Mouse (Mus musculus): ENCODE results near the gene Rsu1. TPM values are rescaled to one million over a fixed set of nuclear protein-coding genes. Genes with fewer than 3 reads are reported as not detected.

The Rsu1 gene
- polyA plus RNA-seq, 1 experiment from 2014 or later = 158 TPM

DNA sequence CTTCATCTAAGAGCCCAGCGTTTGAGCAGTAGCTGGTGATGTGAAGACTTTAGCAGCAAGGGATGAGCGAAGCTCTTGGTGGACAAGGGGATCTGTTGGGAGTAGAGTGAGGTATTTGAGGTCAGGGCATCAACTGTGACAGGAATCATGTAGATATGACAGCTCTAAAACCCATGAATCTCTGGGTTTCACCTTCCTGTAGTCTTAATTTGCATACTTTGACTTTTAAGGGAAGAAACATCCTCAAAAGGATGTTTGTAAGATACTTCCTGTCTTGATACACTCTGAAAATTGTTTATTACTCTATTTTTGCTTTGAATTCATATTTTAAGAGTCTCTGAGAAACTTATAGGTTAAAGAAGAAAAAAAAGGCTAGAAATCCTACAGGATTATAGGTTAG, 183.4 kb downstream of the Rsu1 start:
- H3K9me3 ChIP-seq (ENCODE audit: low read length) = no peaks in the 10 kb centered on the region

GRCm38 (mm10) chr2:13084223-13084622, 187.0 kb downstream of the Rsu1 start:
- no peak overlapping the region for H3K27ac ChIP-seq (ENCODE audit: low read length)
- 82% methylated on average over 5 of the region's 5 CpGs for WGBS
- H3K9ac ChIP-seq (replicated peaks; ENCODE audit: low read depth) = no peak overlapping the region
- no peak overlapping the region for H3K4me2 ChIP-seq (replicated peaks; ENCODE audit: low read depth, low read length)
- H3K4me3 ChIP-seq (ENCODE audit: low read depth, low read length) = no peak overlapping the region
- TF ChIP-seq CTCF (IDR thresholded peaks at IDR 0.05) = no peak
- TF ChIP-seq EP300 (IDR thresholded peaks at IDR 0.05) = no peak
- H3K36me3 ChIP-seq (ENCODE audit: insufficient read depth, low read length) = no peaks in the 10 kb centered on the region
- no peak for DNase-seq (ENCODE audit: low spot score)
- ATAC-seq = no peak
- no peaks in the 10 kb centered on the region for H3K4me1 ChIP-seq (ENCODE audit: insufficient read depth, low read depth, low read length)
- no peaks in the 10 kb centered on the region for H3K27me3 ChIP-seq (replicated peaks; ENCODE audit: insufficient read depth, low read length)
- no peaks in the 10 kb centered on the region for H3K9me3 ChIP-seq (ENCODE audit: low read length)

More for the DNA sequence above, 183.4 kb downstream of the Rsu1 start:
- Histone ChIP-seq H3K9ac (replicated peaks; ENCODE audit: low read depth) (no peak overlapping the region), H3K4me1 (ENCODE audit: insufficient read depth, low read depth, low read length) (no peaks in the 10 kb centered on the region), H3K4me3 (ENCODE audit: low read depth, low read length) (no peak overlapping the region), H3K4me2 (replicated peaks; ENCODE audit: low read depth, low read length) (no peak overlapping the region), H3K27ac (ENCODE audit: low read length) (no peak overlapping the region), H3K27me3 (replicated peaks; ENCODE audit: insufficient read depth, low read length) (no peaks in the 10 kb centered on the region), H3K36me3 (ENCODE audit: insufficient read depth, low read length) (no peaks in the 10 kb centered on the region)
- DNase-seq (ENCODE audit: low spot score) = no peak
- no peak for ATAC-seq
- WGBS = 91% methylated on average over 2 of the region's 2 CpGs
- TF ChIP-seq CTCF (IDR thresholded peaks at IDR 0.05) (no peak), EP300 (IDR thresholded peaks at IDR 0.05) (no peak)

DNA sequence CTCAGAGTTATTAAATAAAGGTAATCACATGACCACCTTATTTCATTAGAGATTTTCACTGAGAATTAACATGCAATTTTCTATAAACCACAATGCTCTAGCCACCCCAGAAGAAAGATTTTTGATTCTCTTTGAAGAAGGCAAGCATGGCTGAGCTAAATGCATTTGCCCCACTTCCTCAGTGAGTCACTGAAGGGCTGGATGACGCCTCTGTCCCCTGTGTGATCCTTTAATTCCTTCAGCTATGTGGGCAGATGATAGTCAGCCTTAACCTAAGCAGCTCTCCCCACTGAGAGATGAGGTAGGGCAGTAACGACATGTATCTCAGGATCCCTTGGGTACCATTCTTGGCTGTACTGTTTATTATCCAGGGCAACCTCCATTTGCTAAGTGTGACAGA, 190.7 kb downstream of the Rsu1 start:
- H3K4me3 ChIP-seq (ENCODE audit: low read depth, low read length) = no peak overlapping the region
- H3K9ac ChIP-seq (replicated peaks; ENCODE audit: low read depth) = no peak overlapping the region
- H3K27me3 ChIP-seq (replicated peaks; ENCODE audit: insufficient read depth, low read length) = no peaks in the 10 kb centered on the region
- DNase-seq (ENCODE audit: low spot score) (no peak), ATAC-seq (no peak)
- 84% methylated on average over 2 of the region's 2 CpGs for WGBS
- TF ChIP-seq EP300 (IDR thresholded peaks at IDR 0.05) (no peak), CTCF (IDR thresholded peaks at IDR 0.05) (no peak)
- no peaks in the 10 kb centered on the region for H3K4me1 ChIP-seq (ENCODE audit: insufficient read depth, low read depth, low read length)
- no peak overlapping the region for H3K27ac ChIP-seq (ENCODE audit: low read length)
- H3K4me2 ChIP-seq (replicated peaks; ENCODE audit: low read depth, low read length) = no peak overlapping the region
- H3K36me3 ChIP-seq (ENCODE audit: insufficient read depth, low read length) = 0 out of 2 replicates have a peak, but pooled peaks cover 6% of the 10 kb centered on the region
- no peaks in the 10 kb centered on the region for H3K9me3 ChIP-seq (ENCODE audit: low read length)

DNA sequence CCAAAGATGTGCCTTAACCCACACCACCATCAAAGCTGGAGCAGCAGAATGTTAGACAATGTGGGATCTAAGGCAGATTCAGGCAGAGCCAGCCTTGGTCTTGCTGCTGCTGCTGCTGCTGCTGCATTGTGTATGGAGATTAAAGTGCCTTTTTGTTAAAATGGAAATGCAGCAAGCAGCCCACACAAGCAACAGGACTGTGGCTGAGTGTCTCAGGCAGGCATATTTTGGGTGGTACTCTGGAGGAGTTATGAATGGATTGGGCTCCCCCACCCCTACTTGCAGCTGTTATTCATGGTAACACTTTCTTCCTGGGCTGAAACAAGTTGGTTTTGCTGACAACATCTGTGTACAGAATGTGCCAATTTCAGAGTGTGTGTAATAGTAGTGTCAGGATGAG, 199.0 kb downstream of the Rsu1 start:
- no peak for DNase-seq (ENCODE audit: low spot score)

GRCm38 (mm10) chr2:13060426-13061170, 210.6 kb downstream of the Rsu1 start:
- ATAC-seq (no peak), DNase-seq (ENCODE audit: low spot score) (no peak)
- TF ChIP-seq EP300 (IDR thresholded peaks at IDR 0.05) = no peak
- no peak for TF ChIP-seq CTCF (IDR thresholded peaks at IDR 0.05)
- H3K4me1 ChIP-seq (ENCODE audit: insufficient read depth, low read depth, low read length) = no peaks in the 10 kb centered on the region
- H3K27me3 ChIP-seq (replicated peaks; ENCODE audit: insufficient read depth, low read length) = no peaks in the 10 kb centered on the region
- no peak overlapping the region for H3K27ac ChIP-seq (ENCODE audit: low read length)
- no peaks in the 10 kb centered on the region for H3K36me3 ChIP-seq (ENCODE audit: insufficient read depth, low read length)
- WGBS = 80% methylated on average over 5 of the region's 5 CpGs
- no peaks in the 10 kb centered on the region for H3K9me3 ChIP-seq (ENCODE audit: low read length)
- no peak overlapping the region for H3K4me3 ChIP-seq (ENCODE audit: low read depth, low read length)
- H3K9ac ChIP-seq (replicated peaks; ENCODE audit: low read depth) = no peak overlapping the region
- no peak overlapping the region for H3K4me2 ChIP-seq (replicated peaks; ENCODE audit: low read depth, low read length)

More for the DNA sequence above, 199.0 kb downstream of the Rsu1 start:
- Histone ChIP-seq H3K9ac (replicated peaks; ENCODE audit: low read depth) (no peak overlapping the region), H3K27me3 (replicated peaks; ENCODE audit: insufficient read depth, low read length) (no peaks in the 10 kb centered on the region), H3K4me3 (ENCODE audit: low read depth, low read length) (no peak overlapping the region), H3K36me3 (ENCODE audit: insufficient read depth, low read length) (0 out of 2 replicates have a peak, but pooled peaks cover 6% of the 10 kb centered on the region), H3K9me3 (ENCODE audit: low read length) (no peaks in the 10 kb centered on the region), H3K27ac (ENCODE audit: low read length) (no peak overlapping the region), H3K4me1 (ENCODE audit: insufficient read depth, low read depth, low read length) (no peaks in the 10 kb centered on the region), H3K4me2 (replicated peaks; ENCODE audit: low read depth, low read length) (no peak overlapping the region)
- no peak; the same call in 1 of the 2 replicates for ATAC-seq
- TF ChIP-seq CTCF (IDR thresholded peaks at IDR 0.05) = no peak
- TF ChIP-seq EP300 (IDR thresholded peaks at IDR 0.05) = no peak

GRCm38 (mm10) chr2:13048649-13049048, 222.6 kb downstream of the Rsu1 start:
- WGBS = 74% methylated on average over 6 of the region's 6 CpGs
- Histone ChIP-seq H3K4me1 (ENCODE audit: insufficient read depth, low read depth, low read length) (no peaks in the 10 kb centered on the region), H3K4me3 (ENCODE audit: low read depth, low read length) (no peak overlapping the region), H3K4me2 (replicated peaks; ENCODE audit: low read depth, low read length) (no peak overlapping the region), H3K27me3 (replicated peaks; ENCODE audit: insufficient read depth, low read length) (no peaks in the 10 kb centered on the region), H3K9ac (replicated peaks; ENCODE audit: low read depth) (no peak overlapping the region), H3K36me3 (ENCODE audit: insufficient read depth, low read length) (no peaks in the 10 kb centered on the region), H3K9me3 (ENCODE audit: low read length) (no peaks in the 10 kb centered on the region), H3K27ac (ENCODE audit: low read length) (no peak overlapping the region)
- TF ChIP-seq EP300 (IDR thresholded peaks at IDR 0.05) = no peak
- TF ChIP-seq CTCF (IDR thresholded peaks at IDR 0.05) = no peak
- ATAC-seq = no peak
- no peak for DNase-seq (ENCODE audit: low spot score)
